In genomic region chr2:18977201-18977805, GRCm38 (mm10) we compare ENCODE assay signal across 18 mouse cellular contexts. TPM values are rescaled to one million over a fixed set of nuclear protein-coding genes. Genes with fewer than 3 reads are reported as not detected.
A peak's percentile ranks its signal among the peaks of the same experiment; 100 is the strongest.
DNase-seq lines count a peak whose midpoint lies in the region; ATAC-seq lines count a peak whose summit lies in the region.
"Had no signal": no experiment of that assay in that cellular context is flagged by ENCODE, and none has a peak within 500 bp of the region (broad histone marks: within the 10 kb centered on the region; RNA-seq: fewer than 3 reads in every experiment).

No protein-coding gene starts in this region.

- intact Hi-C loops in heart, postnatal 14 days (cut with DNase I): no loop called here

- ATAC-seq in CD4-positive, CD25-positive, alpha-beta regulatory T cell, adult 4 months: peak; percentile 56
- ATAC-seq in activated CD4-positive, CD25-positive, alpha-beta regulatory T cell, adult 4 months: peak; percentile 54
- ATAC-seq in frontal cortex, adult (ENCODE audit: low TSS enrichment): no peak
- ATAC-seq: forebrain, embryonic 16.5 days; intestine, postnatal 0 days had no signal

- DNase-seq in heart, adult 11 months: peak; percentile 66
- no peak for DNase-seq in heart, postnatal 14 days
- DNase-seq in left cerebral cortex, adult 9 months (ENCODE audit: low spot score in 2 of 2): no peak
- DNase-seq in urinary bladder, adult 2 months (ENCODE audit: low spot score): no peak
- DNase-seq: adrenal gland, adult 8-10 months; adrenal gland, postnatal 36 days; B cell, adult 2 months; cerebellum, adult 11 months; cerebellum, adult 9-10 months; cerebellum, postnatal 36 days; gastrocnemius, postnatal 14 days; heart, postnatal 36 days had no signal

RNA-seq across cellular contexts. Expression of gene Pip4k2a, which starts 20.6 kb away (rescaled TPM):
- 10 to 100 TPM in 1 of 2 experiments, 1 to 10 TPM in 1; 9.0 to 10.3 TPM for total RNA-seq in heart, postnatal 14 days (2021)
- 10 to 100 TPM; 23.7 to 25.2 TPM for polyA plus RNA-seq in CD4-positive, CD25-positive, alpha-beta regulatory T cell, adult 4 months (2017; shearing (Covaris generic))
- polyA plus RNA-seq in activated CD4-positive, CD25-positive, alpha-beta regulatory T cell, adult 4 months (2017; shearing (Covaris generic)): 10 to 100 TPM; 17.7 to 18.7 TPM
- 16.8 and 19.9 TPM in 2 replicates for polyA plus RNA-seq in urinary bladder, adult 2 months (2012; rRNA removed)

RNA-seq across cellular contexts. Expression of gene 4930426L09Rik, which starts 20.8 kb away (rescaled TPM):
- under 1 TPM in 1 of 2 experiments, not detected in 1; 0.34 TPM for total RNA-seq in heart, postnatal 14 days (2021)
- under 1 TPM; 0.30 to 0.57 TPM for polyA plus RNA-seq in CD4-positive, CD25-positive, alpha-beta regulatory T cell, adult 4 months (2017; shearing (Covaris generic))
- polyA plus RNA-seq in activated CD4-positive, CD25-positive, alpha-beta regulatory T cell, adult 4 months (2017; shearing (Covaris generic)): 1 to 10 TPM in 1 of 2 experiments, not detected in 1; 1.6 TPM
- polyA plus RNA-seq in urinary bladder, adult 2 months (2012; rRNA removed): 1.6 and 1.7 TPM in 2 replicates
- total RNA-seq: gastrocnemius, adult 18-20 months had no signal
